Mouse (Mus musculus) megakaryocyte, embryonic 14.5 days (primary cell): ENCODE results near the gene Cd40.

Experiments
- FLI1 ChIP-seq: IDR thresholded peaks from 2 replicates; pipeline ENCODE4 v1.6.1; 2012; ENCODE audit warnings: low read length, inconsistent platforms, mixed read lengths
- GATA1 ChIP-seq: IDR thresholded peaks from 3 replicates; pipeline ENCODE4 v1.6.1; 2012; ENCODE audit warnings: mixed read lengths, low read length, inconsistent platforms, borderline replicate concordance

DNA sequence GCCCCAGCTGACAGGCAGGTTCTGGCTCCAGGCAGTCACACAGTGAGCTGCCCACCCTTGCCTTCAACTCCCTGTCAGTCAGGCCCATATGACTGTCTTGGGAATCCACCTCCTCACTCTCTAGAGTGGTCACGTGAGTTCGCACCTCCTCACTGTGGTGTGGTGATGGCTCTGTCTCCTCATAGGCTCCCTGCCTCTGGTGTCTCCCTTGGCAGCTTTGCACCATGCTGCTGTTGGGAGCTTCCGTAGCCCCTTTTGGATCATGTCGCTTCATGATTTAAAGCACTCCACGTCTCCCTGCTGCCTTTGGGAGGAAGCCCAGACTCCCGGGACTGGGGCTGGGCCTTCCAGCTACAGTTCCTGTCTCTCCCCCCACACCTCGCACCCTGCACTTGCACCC, 9.1 kb downstream of the Cd40 start:
- TF ChIP-seq GATA1 (no peak), FLI1 (no peak)
